Mouse (Mus musculus): ENCODE measurements at regions not wholly inside any gene's neighbourhood (a gene's known extent, or its start where the extent isn't known, plus 50 kb on each side); places are given as distances from the start of the nearest gene placed in this dataset.

DNA sequence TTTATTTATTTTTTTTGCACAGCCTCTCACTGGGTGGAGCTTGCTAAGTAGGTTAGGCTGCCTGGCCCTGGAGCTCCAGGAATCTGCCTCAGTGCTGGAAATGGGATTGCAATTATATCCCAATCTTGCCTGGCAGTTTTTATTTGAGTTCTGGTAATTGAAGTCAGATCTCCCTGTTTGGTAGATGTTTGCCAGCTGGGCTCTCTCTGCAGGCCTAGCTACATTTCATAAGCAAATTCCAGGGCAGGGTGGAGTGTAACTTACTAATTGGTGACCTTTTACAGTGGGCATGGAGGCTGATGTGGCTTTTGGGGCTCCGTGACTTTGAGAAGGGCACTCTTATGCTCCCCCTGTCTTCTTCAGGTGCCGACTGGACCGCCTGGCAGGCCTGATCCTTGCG lies 252.6 kb upstream of the Stt3b start:
- ATAC-seq (ENCODE audit: insufficient read depth) (no peak), DNase-seq (no peak)
- Histone ChIP-seq H3K4me1 (ENCODE audit: insufficient read depth) (no peaks in the 10 kb centered on the region), H3K27me3 (ENCODE audit: insufficient read depth, low read length) (no peaks in the 10 kb centered on the region), H3K36me3 (ENCODE audit: insufficient read depth) (no peaks in the 10 kb centered on the region), H3K9ac (no peak overlapping the region), H3K9me3 (ENCODE audit: low read depth, low read length) (no peaks in the 10 kb centered on the region), H3K4me2 (no peak overlapping the region), H3K27ac (ENCODE audit: low read depth) (no peak overlapping the region), H3K4me3 (ENCODE audit: low read depth, low read length) (no peak overlapping the region)
- no peak for TF ChIP-seq CTCF (IDR thresholded peaks at IDR 0.05; ENCODE audit: low read depth)
- WGBS = 44% methylated on average over 4 of the region's 4 CpGs

DNA sequence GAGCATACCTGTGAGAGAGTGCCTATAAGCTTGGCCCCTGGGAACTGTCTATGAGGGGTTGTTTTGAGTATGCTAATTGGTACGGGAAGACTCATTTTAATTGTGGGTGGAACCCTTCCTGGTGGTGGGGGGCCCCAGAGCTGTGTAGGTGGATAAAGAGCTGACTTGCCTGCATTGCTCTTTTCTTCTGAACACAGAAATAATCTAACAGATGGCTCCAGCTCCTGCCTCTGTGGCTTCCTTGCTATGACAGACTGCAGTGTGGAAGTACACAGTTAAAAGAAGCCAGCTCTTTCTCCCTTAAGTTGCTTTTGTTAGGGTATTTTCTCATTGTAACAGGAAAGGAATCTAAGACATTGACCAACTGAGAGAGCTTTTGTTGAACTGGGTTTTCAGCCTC lies 254.1 kb upstream of the Stt3b start:
- no peaks in the 10 kb centered on the region for H3K4me1 ChIP-seq (ENCODE audit: insufficient read depth)
- no peaks in the 10 kb centered on the region for H3K27me3 ChIP-seq (ENCODE audit: insufficient read depth, low read length)
- no peaks in the 10 kb centered on the region for H3K36me3 ChIP-seq (ENCODE audit: insufficient read depth)
- 90% methylated on average over 1 of the region's 1 CpGs for WGBS
- no peak overlapping the region for H3K4me2 ChIP-seq
- H3K4me3 ChIP-seq (ENCODE audit: low read depth, low read length) = no peak overlapping the region
- TF ChIP-seq CTCF (IDR thresholded peaks at IDR 0.05; ENCODE audit: low read depth) = no peak
- no peak overlapping the region for H3K27ac ChIP-seq (ENCODE audit: low read depth)
- ATAC-seq (ENCODE audit: insufficient read depth) (no peak), DNase-seq (no peak)
- no peak overlapping the region for H3K9ac ChIP-seq
- H3K9me3 ChIP-seq (ENCODE audit: low read depth, low read length) = no peaks in the 10 kb centered on the region

DNA sequence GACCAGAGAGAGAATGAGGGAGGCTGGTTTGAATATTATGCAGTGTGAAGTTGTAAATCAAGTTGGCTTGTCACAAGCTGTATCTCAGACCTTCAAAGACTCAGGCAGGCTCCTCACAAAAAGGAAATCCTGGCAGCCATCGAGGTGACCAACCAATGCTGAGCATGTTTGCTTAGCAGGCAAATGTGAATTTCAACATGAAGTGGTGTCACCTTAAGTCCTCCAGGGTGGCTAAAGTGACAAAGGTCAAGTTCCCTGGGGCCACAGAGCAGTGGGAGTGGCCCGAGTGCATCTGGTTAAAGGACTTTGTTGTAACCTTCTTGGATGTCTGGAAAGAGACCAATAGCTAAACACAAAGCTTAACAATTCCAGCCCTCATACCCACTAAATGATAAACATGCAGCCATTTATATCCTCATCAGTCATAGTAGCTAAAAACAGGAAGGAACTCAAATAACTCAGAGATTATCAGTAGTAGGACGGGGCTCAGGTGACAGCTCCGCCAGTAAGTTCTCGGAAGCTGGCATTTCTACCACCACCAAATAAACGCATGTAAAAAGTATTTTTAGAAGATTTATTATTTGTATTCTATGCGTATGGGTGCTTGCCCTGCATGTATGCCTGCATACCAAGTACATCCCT lies 258.6 kb upstream of the Stt3b start:
- no peaks in the 10 kb centered on the region for H3K36me3 ChIP-seq (ENCODE audit: insufficient read depth)
- H3K4me2 ChIP-seq = no peak overlapping the region
- H3K27me3 ChIP-seq (ENCODE audit: insufficient read depth, low read length) = no peaks in the 10 kb centered on the region
- 39% methylated on average over 7 of the region's 7 CpGs for WGBS
- no peak for TF ChIP-seq CTCF (IDR thresholded peaks at IDR 0.05; ENCODE audit: low read depth)
- H3K4me1 ChIP-seq (ENCODE audit: insufficient read depth) = no peaks in the 10 kb centered on the region
- H3K9me3 ChIP-seq (ENCODE audit: low read depth, low read length) = no peaks in the 10 kb centered on the region
- ATAC-seq (ENCODE audit: insufficient read depth) = no peak
- no peak overlapping the region for H3K4me3 ChIP-seq (ENCODE audit: low read depth, low read length)
- H3K27ac ChIP-seq (ENCODE audit: low read depth) = no peak overlapping the region
- peak; percentile 11 for DNase-seq
- H3K9ac ChIP-seq = no peak overlapping the region

DNA sequence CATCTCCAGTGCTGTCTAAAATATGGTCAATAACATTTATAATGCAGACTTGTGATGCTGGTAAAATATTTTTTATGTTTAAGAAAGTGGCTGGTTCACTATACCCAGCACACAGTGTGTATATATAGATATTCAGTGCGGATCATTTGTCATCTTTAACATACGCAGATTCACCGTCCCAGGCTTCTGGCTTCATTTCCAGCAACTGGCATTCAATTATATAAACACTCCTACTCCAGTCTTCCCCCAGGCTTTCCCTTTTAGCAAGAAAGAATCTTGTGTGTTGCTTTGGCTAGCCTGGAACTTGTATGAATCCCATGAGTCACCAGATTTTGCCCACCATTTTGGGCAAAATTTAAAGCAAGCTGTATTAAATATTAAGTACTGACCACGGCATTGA lies 260.8 kb upstream of the Stt3b start:
- 50% methylated on average over 4 of the region's 4 CpGs for WGBS
- no peak overlapping the region for H3K9ac ChIP-seq

DNA sequence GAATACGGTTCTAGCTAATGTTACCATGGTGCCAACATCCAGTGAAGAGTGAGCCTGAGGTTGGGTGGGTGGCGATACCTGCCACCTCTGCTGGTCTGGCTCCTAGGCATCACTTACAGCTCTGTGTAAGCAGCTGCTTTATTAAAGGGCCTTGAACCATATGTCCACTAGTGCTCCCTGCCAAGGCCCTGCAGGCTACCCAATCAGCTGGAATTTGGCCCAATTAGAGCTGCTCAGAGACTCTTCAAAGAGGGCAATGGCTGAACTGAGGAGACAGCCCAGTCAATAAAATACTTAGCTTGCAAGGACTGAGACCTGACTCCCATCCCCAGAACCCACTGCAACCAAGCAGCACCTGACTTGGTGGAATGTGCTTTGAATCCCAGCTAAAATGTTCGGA lies 270.9 kb upstream of the Stt3b start:
- ATAC-seq (ENCODE audit: insufficient read depth) (no peak), DNase-seq (no peak)
- 85% methylated on average over 3 of the region's 3 CpGs for WGBS
- Histone ChIP-seq H3K27ac (ENCODE audit: low read depth) (no peak overlapping the region), H3K4me3 (ENCODE audit: low read depth, low read length) (no peak overlapping the region), H3K36me3 (ENCODE audit: insufficient read depth) (no peaks in the 10 kb centered on the region), H3K4me1 (ENCODE audit: insufficient read depth) (no peaks in the 10 kb centered on the region), H3K9me3 (ENCODE audit: low read depth, low read length) (no peaks in the 10 kb centered on the region), H3K27me3 (ENCODE audit: insufficient read depth, low read length) (no peaks in the 10 kb centered on the region), H3K4me2 (no peak overlapping the region), H3K9ac (no peak overlapping the region)
- TF ChIP-seq CTCF (IDR thresholded peaks at IDR 0.05; ENCODE audit: low read depth) = no peak

More for the DNA sequence above, 260.8 kb upstream of the Stt3b start:
- ATAC-seq (ENCODE audit: insufficient read depth) = no peak
- Histone ChIP-seq H3K9me3 (ENCODE audit: low read depth, low read length) (no peaks in the 10 kb centered on the region), H3K27ac (ENCODE audit: low read depth) (no peak overlapping the region), H3K36me3 (ENCODE audit: insufficient read depth) (no peaks in the 10 kb centered on the region), H3K4me1 (ENCODE audit: insufficient read depth) (no peaks in the 10 kb centered on the region), H3K4me3 (ENCODE audit: low read depth, low read length) (no peak overlapping the region), H3K4me2 (no peak overlapping the region), H3K27me3 (ENCODE audit: insufficient read depth, low read length) (no peaks in the 10 kb centered on the region)
- TF ChIP-seq CTCF (IDR thresholded peaks at IDR 0.05; ENCODE audit: low read depth) = no peak
- no peak for DNase-seq

DNA sequence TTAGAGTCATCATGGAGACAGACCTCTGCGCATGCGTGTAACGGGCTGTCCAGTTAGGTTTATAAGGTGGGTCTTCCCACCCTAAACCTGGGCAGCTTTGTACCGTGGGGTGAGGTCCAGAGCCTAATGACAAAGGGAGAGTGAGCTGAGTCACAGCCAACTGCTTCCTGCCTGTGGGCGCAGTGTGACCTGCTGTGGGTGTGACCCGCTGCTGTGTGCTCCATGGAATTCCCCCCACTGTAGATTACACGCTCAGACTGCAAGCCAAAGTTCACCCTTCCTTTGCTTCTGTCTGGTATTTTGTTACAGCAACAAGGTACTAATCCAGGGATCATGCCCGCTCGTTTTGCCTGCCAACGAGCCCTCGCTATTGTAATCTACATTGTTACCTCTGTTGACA lies 273.3 kb upstream of the Stt3b start:
- Histone ChIP-seq H3K27me3 (ENCODE audit: insufficient read depth, low read length) (no peaks in the 10 kb centered on the region), H3K4me1 (ENCODE audit: insufficient read depth) (no peaks in the 10 kb centered on the region), H3K27ac (ENCODE audit: low read depth) (no peak overlapping the region), H3K4me2 (no peak overlapping the region), H3K9ac (no peak overlapping the region), H3K36me3 (ENCODE audit: insufficient read depth) (no peaks in the 10 kb centered on the region), H3K9me3 (ENCODE audit: low read depth, low read length) (no peaks in the 10 kb centered on the region), H3K4me3 (ENCODE audit: low read depth, low read length) (no peak overlapping the region)
- TF ChIP-seq CTCF (IDR thresholded peaks at IDR 0.05; ENCODE audit: low read depth) = no peak
- 88% methylated on average over 11 of the region's 11 CpGs for WGBS
- ATAC-seq (ENCODE audit: insufficient read depth) (no peak), DNase-seq (no peak)

DNA sequence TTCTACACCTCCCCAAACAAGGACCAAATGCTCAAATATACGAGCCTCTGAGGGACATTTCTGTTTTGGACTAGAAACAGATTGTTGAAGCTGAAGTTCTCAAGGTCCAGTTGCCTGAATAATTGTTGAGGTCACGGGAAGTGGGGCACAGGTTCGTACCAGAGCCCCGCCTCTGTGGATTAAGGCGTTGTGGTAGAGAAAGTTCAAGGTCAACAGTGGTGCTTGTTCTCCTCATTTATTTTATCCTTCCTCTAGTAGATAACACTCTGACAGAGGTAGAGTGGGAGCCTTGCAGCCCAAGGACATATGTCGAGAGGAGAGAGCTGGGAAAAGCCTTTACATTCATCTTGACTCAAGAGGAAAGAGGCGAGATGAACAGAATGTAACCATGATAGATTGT lies 274.7 kb upstream of the Stt3b start:
- no peaks in the 10 kb centered on the region for H3K36me3 ChIP-seq (ENCODE audit: insufficient read depth)
- 54% methylated on average over 7 of the region's 7 CpGs for WGBS
- TF ChIP-seq CTCF (IDR thresholded peaks at IDR 0.05; ENCODE audit: low read depth) = no peak
- no peak overlapping the region for H3K4me2 ChIP-seq
- H3K27me3 ChIP-seq (ENCODE audit: insufficient read depth, low read length) = no peaks in the 10 kb centered on the region
- H3K4me3 ChIP-seq (ENCODE audit: low read depth, low read length) = no peak overlapping the region
- H3K9ac ChIP-seq = no peak overlapping the region
- H3K27ac ChIP-seq (ENCODE audit: low read depth) = no peak overlapping the region
- no peaks in the 10 kb centered on the region for H3K9me3 ChIP-seq (ENCODE audit: low read depth, low read length)
- no peak for DNase-seq
- no peaks in the 10 kb centered on the region for H3K4me1 ChIP-seq (ENCODE audit: insufficient read depth)
- ATAC-seq (ENCODE audit: insufficient read depth) = no peak

DNA sequence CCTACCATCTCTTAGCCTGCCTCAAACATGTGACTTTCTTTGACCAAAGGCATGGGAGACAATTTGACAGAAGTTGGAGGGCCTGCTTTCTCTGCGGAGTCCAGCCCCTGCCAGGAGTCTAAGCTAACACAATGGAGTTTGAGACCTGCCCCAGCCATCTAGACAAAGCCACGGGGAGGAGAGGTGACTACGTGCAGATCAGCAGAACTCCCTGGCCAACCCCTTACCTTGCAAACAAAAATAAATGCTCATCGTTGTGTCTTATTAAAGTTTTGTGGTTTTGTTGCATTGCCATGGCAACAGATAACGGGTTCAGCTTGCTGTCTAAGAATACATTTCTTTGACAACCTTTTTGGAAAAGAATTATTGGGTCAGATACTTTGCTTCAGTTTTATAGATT lies 282.2 kb upstream of the Stt3b start:
- DNase-seq (no peak), ATAC-seq (ENCODE audit: insufficient read depth) (no peak)
- WGBS = 76% methylated on average over 5 of the region's 5 CpGs
- no peaks in the 10 kb centered on the region for H3K27me3 ChIP-seq (ENCODE audit: insufficient read depth, low read length)
- no peaks in the 10 kb centered on the region for H3K9me3 ChIP-seq (ENCODE audit: low read depth, low read length)
- H3K9ac ChIP-seq = no peak overlapping the region
- TF ChIP-seq CTCF (IDR thresholded peaks at IDR 0.05; ENCODE audit: low read depth) = no peak
- no peaks in the 10 kb centered on the region for H3K36me3 ChIP-seq (ENCODE audit: insufficient read depth)
- no peak overlapping the region for H3K4me3 ChIP-seq (ENCODE audit: low read depth, low read length)
- no peak overlapping the region for H3K4me2 ChIP-seq
- H3K4me1 ChIP-seq (ENCODE audit: insufficient read depth) = no peaks in the 10 kb centered on the region
- H3K27ac ChIP-seq (ENCODE audit: low read depth) = no peak overlapping the region

Measured in lung, embryonic 14.5 days (tissue).